Mouse (Mus musculus) right cerebral cortex, postnatal 25 days (tissue): ENCODE results near the gene Chid1.

Experiments
- DNase-seq: peaks from one replicate; pipeline ENCODE4 v3.0.0; 2022

Chid1 gene

DNA sequence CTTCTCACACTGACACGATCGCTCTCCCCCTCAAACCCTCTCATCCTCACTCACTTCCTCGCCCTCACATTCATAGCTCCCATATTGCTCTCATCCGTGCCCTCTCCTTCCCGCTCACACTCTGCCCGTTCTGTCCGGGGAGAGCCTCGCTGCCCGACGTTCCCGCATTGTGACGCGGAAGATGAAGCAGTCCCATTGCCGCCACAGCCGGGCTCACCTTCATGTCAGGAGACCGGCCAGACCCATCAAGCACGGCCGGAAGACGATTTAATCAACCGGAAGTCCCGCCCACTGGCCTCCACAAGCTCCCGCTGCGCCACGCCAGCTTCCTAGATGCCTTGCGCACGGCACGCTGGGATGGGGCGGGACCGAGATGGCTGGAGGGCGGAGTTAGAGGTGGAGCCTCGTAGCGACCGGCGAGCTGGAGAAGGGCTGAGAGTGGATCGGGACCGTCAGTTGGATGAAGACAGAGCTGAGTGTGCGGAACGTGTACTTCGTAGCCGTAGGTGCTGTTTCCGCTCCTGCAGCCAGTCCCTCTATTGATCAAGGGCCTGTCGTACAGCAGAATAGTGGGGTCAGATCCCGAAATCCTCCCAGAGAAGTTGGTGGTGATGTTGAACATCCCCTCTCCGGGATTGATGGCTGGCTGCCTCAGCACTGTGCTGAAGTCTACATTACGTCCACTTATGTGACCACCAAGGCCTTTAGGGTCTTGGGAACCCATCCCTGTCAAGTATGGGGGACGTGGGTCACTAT is at the start of gene Chid1:
Gene Chid1 (minus strand): TSS at position 302 of the 756 bp plus-strand sequence.
- DNase-seq = peak; percentile 97

DNA sequence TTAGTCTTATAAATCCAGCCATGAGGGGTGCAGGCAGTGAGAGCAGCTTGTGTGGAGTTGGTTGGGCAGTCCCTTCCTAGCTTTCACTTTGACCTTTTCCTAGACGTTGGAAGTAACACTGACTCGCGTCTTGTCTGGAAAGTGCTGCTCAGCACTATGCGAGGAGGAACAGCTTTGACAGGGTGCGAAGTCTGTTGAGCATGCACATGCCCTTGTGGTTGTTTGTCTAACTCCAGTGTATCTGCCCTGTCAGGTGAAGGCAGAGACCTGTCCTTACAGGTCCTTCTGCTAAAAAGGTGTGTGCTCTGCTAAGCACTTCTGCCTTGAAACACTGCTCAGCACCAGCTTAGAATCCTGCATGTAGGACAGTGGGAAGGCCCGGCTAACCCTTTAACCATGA is 49.2 kb upstream of the Chid1 start:
- no peak for DNase-seq

DNA sequence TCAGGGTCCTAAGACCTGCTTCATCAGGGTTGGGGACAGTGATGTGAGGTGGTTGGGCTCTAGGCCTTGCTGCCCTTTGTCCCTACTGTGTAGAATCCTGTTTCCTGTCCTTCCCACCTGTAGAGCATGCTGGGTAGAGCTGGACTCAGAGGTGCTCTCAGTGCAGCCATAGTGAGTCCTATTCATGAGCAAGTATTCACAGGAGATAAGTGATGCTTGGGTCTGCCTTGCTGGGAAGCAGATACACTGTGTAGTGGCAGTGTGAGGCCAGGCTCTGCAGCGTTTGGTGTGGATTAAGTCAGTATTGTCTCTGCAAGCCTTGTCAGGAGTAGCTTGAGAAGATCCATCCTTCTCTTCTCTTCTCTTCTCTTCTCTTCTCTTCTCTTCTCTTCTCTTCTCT is 46.2 kb upstream of the Chid1 start:
- no peak for DNase-seq

DNA sequence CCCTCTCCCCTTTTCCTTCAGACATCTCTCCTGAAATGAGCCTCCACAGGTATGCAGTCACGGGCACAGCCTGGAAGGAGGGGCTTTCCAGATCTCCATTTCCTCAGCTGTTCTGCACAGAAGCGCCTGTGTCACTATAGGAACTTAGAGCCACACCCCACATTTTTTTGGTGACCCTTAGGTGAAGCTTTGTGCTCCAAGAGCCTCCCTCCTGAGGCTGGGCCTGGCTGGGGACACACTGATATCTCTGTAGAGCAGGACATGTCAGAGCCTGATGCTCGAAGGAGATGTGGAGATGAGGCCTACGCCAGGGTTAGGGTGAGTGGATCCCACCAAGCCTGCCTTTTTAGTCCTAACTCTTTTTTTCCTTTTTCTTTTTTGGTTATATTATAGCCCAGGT is 45.6 kb upstream of the Chid1 start:
- DNase-seq = no peak

DNA sequence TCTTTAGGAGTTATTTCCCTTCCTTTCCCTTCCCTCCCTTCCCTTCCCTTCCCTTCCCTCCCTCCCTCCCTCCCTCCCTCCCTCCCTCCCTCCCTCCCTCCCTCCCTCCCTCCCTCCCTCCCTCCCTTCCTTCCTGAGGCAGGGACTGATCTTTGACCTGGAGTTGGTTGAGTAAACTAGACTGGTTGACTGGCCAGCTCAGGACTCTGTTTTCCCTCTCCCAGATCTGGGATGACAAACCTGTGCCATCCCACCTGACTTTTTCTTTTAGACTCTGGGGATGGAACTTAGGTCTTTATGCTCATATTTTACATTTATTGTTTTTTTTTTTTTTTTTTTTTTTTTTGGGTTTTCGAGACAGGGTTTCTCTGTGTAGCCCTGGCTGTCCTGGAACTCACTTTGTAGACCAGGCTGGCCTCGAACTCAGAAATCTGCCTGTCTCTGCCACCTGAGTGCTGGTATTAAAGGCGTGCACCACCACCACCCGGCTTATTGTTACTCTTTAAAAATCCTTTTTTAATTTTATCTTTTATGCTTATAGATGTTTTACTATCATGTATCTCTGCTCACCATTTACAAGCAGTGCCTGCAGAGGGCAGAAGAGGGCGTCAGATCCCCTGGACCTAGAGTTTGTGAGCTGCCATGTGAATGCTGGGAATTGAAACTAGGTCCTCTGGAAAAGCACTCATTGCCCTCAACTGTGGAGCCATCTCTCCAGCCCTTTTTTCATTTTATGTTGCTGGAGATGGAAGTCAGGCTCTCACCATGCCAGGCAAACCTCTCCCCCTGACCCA is 44.6 kb upstream of the Chid1 start:
- DNase-seq = no peak

DNA sequence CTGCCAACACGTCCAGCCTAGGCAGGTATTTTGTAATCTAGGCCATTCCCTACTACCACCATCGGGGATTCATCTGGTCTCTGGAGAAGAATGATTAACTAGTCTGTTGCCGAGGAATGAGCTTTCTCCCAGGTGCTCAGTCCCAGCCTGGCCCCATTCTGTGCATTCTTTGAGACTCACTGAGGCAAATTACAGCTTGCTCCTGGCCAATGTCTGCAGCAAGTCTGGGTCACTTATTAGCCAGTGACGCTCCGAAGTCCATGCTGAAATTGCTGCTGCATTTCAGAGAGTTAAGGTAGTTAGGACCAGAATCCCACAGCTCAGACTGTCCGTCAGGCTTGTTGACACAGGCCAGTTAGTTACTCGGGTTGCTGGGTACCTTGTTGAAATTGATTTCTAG is 41.7 kb upstream of the Chid1 start:
- DNase-seq = no peak

DNA sequence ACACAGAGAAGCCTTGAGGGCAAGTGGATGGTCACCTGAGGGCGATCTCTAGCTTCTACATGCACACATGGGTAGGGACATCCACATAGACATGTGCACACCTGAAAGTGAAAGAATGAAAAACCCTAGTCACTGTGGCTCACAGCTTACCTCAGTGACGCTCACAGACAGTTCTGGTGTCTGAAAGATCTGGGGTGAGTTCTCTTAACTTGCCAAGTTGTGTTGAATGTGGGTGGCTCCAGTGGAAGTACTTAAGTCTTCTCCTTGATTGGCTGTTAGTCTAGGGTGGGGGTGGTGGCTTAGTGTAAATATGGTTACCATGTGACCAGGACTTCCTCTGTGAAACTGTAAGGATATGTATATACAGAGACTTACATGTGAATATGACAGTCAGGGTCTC is 39.3 kb upstream of the Chid1 start:
- no peak for DNase-seq

DNA sequence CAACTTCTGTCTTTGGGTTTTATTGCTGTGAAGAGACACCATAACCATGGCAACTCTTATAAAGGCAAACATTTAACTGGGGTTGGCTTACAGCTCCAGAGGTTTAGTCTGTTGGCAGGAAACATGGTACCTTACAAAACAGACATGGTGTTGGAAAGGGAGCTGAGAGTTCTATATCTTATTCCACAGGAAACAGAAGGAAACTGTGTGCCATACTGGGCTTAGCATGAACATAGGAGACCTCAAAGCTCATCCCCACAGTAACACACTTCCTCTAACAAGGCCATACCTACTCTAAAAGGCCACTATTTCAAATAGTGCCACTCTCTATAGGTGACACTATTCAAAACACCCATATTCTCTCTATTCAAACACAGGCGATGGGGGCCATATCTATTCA is 38.9 kb upstream of the Chid1 start:
- no peak for DNase-seq

DNA sequence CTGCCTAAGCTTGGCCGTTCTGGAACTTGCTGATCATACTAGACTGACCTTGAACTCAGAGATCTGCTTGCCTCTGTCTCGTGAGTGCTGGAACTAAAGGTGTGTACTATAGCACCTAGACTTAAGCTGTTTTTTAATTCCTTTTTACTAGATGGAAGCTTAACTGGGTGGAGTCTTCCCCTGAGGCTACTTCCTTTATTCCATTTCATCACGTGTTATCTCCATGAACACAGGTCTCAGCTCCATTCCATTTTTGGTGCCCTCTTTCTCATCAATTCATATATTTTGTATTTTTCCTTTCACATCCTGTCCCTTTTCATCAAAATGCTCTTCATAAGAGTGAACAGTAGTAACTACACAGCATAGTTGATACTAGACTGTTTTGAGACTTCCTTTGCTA is 38.1 kb upstream of the Chid1 start:
- DNase-seq = no peak

DNA sequence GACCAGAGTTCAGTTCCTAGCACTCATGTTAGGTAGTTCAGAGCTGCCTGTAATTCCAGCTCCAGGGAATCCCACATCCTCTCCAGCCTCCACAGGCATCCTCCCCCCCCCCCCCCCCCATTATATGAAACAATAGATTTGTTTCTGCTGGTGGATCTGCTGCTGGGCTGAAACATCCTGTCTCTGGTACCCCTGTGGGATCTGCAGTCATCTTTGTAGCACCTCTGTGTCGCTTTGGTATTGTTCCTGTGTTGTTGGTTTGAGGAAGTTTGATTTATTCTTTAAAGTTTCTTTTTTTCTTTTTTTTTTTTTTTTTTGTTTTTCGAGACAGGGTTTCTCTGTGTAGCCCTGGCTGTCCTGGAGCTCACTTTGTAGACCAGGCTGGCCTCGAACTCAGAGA is 35.8 kb upstream of the Chid1 start:
- DNase-seq = no peak

DNA sequence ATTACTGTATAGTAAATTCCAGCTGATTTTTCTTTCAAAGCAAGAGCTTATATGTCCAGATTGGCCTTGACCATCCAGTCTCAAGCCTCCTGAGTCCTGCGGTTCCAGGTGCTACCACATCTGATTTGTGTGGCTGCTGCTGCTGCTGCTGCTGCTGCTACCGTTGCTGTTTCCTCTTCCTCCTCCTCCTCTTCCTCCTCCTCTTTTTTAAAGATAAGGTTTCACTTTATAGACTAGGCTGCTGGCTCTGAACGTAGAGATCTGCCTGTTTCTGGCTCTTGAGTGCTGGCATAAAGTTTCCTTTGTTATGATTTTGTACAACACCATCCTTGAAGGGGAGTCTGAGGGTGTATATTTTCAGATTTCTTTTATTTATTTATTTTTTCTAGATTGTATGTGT is 34.4 kb upstream of the Chid1 start:
- no peak for DNase-seq

DNA sequence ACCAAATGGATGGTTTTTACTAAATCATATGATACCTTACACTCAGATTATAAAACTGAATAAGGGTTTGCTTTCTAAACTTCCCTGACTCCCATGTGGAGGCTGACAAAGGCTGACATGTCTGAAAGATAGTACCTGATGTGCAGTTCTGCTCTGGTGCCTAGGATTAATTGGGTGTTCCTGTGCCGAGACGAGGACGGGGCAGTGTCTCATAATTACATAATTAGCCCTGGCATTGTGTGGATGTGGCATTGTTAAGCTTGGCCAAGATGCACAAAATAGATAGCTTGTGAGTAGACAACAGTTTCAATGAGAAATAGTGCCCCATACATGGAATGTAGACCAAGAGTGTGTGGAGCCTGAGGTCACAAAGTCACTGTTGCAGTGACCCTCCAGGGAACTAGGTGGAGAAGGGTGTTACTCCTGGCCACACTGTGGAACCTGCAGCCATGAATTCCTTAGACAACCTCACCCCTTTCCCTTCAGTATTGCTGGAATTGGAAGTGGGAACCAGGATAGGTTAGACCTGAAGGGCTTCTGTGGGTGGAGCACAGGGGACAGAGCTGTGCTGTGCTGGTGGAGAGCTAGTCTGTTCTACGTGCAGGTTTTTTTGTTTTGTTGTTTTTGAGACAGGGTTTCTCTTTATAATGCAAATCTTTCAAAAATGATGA is 31.1 kb upstream of the Chid1 start:
- no peak for DNase-seq

DNA sequence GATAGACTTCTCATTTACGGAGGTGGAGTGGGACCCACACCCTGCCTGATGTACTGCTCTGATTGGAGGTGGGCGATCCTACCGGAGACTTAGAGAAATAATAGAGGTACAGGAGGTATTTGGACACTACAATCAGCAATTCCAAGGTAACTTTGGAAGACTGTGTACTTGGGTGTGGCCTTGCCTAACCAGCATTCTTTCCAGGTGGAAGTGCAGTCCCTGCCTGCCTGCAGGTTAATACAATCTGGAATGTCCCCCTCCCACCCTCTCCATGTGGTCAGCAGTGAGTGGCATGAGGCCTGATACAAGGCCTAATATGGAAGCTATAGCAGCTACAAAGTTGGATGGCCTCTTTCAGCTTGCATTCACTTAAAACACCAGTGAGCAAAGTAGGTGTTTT is 30.3 kb upstream of the Chid1 start:
- no peak for DNase-seq

DNA sequence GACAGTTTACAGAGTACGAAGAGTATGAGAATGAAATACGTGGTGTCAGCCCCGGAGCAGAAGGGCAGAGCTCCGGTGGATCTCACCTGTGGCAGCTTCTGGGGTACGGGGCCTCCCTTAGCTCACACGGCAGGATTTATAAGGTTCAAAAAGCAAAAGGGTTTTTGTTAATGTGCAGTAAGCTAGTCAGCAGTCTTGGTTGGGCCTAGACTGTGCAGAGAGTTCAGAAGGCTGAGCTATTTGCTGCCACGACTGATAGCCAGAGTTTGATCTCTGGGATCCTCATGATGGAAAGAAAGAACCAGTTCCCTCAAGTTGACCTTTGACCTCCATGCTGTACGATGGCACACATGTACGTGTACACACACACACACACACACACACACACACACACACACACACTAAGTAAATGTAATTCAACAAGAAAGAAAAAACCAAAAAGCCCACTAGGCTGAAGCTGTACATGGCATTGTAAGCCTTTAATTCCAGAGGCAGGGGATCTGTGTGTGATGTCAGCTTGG is 29.7 kb upstream of the Chid1 start:
- DNase-seq = no peak

DNA sequence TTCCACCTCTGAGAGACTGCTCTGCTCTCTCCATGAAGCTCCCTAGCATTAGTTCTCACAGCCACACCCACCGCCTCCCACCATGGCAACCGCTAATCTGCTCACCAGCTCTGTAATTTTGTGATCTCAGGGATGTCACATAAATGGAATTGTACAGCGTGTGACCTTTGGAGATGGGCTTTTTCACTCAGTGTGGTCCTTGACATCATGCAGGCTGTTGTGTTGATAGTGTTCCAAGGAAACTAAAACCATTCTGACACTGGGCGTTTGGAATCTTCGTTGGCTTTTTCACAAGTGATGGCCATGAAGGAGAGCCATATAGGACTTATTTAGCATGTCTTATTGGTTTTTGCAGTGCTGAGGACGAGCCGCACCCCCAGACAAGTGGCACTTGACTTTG is 26.9 kb upstream of the Chid1 start:
- DNase-seq = no peak

DNA sequence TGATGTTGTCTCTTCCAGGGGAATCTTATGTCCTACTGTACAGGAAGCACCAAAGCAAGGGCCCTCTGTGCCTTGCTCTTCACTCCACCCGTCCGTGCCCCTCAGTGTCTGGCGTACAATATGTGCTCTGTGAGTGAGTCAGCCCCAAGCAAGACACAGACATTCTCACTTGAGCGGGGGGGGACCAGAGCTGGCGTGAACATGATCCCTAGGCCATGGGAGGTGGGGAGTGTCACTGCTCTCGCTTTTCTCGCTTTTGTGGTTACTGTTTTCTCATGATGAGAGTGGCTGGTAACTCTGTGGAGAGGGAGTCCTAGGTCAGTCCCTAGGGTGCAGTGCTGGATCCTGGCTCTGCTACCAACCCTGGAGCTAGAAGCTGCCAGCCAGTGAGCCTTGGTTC is 24.9 kb upstream of the Chid1 start:
- no peak for DNase-seq

DNA sequence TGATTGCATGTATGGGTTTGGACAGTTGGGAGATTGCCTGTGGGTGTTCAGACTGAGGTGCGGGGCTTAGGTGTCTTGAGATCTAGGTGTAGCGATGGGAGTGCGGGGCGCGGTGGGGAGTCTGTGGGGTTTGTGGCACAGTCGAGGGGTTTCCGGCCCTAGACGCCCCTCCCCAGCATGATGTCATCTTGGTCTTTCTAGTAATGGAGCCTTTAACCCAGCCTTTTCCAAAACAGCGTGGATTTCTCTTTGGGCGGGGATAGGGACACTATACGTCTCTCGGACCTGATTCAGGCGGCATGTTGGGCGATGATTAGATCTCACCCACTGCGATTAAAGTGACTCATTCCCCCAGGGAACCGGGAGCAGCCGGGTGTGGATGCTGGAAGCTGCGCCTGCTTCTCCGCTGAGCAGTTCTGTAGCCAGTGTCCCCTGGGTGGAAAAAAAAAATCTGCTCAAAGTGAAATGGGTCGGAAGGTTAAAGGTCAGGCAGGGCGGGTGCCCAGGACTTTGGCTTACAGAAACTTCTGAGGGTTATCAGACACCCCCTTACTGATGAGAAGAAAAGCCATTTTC is 23.3 kb upstream of the Chid1 start:
- peak; percentile 42 for DNase-seq

DNA sequence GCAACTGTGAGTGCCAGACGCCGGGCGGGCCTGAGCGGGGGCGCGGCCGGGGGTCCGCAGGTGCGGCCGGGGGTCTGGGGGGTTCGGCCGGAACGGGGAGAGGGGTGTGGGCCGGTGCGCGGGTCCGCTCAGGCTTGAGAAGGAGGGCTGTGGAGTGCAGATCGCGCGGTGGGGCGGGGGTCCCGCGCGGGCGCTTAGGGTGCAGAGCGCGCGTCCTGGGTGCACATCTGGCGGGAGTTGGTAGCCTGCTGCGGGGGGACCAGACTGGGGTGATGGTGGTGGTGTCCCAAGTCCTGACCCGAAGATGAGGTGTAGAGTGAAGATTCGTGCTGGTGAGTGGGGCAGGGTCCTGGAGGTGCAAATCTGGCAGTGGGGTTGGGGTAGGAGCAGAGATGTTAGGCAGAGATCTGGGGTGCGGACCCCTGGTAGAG is 22.8 kb upstream of the Chid1 start:
- no peak for DNase-seq

DNA sequence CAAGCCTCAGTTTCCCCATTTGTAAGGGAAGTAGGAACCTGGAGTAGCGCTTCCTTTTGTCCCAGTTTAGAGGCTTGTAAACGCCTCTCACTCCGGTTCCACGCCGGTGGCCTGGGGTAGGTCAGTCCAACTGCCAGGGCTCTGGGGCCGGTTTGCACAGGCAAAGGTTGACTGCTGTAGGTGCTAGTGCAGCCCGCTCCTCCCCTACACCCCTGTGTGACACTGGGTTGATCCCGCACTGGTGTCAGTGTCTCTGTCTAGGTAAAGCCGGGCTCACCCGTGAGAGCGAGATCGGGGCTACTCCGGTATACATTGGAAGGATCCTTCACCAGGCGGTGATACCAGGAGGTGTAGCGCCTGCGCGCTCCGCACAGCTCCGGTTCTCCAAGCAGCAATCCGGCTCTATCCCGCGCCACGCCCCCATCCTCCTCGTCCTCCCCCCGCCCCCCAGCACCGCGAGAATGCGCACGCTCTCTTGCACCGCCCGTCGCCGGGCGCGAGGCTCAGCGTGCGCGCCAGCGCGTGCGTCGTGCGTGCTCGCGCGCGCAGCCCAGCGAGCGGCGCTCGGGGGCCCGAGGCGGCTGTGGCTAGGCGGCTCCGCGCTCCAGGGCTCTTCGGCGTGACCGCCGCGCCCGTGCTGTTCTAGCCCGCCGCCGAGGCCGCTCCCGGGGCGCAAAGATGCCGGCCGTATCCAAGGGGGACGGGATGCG is 22.2 kb upstream of the Chid1 start, which contains the start of gene Ap2a2:
Gene Ap2a2 (plus strand): TSS at position 492 of the 710 bp plus-strand sequence.
- DNase-seq = peak; percentile 89

DNA sequence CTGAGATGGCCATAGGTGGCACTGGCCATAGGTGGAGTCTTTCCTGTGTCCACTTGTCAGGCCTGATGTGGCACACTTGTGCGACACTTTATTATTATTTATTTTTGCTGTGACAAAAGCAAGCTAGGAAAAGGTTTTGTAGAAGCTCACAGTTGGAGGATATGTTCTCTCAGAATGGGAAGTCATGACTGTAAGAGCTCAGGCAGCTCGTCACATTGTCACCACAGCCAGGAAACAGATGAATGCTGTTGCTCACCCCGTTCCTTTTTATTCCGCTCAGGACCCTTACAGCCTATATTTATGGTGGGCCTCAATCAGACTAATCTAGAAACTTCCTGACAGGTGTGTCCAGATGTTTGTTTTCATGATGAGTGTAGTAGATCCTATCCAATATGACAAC is 20.8 kb upstream of the Chid1 start:
- DNase-seq = no peak

DNA sequence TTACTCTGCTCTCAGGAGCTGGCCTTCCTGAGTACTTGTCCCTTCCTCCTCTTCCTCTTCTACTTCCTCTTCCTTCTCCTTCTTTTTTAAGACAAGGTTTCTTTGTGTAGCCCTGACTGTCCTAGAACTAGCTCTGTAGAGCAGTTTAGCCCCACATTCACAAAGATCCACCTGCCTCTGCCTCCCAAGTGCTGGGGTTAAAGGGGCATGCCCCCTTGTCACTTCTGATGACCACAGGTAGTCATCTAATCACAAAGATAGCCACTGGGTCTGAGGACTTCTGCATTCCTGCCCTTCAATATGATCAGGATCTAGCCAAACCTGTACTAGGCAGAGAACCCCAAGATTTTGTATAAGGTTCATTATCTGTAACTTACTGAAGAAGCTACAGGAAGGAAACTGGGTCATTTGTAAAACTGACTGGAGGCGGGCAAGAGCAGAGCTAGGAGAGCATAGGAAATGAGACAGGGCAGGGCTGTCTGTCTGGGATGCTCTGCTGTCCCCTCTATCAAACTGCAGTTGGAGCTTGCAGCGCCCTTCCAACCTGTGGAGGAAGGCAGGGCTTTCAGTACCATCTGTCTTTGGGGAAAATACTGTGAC is 20.2 kb upstream of the Chid1 start:
- no peak for DNase-seq

DNA sequence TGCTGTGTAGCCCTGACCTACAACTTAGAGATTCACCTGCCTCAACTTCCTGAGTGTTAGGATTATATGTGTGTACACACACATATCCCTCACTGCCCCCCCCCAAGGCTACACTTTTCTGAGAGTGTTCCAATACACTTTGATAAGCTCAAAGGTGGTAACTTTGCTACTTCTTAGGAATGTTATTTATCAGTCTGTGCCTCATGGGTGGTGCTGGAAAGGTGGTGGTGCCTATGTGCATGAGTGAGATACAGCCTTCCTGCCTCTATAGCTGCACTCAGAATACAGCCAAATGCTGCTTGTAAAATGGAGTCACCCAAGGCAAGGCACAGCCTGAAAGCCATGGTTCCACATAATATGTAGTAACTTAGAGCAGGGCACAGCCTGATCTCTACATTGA is 19.3 kb upstream of the Chid1 start:
- no peak for DNase-seq
